Mouse (Mus musculus) CH12.LX (cell line): Measurements from ENCODE around the gene Stx16. TPM values are rescaled to one million over a fixed set of nuclear protein-coding genes. Genes with fewer than 3 reads are reported as not detected.

Experiments used
- DNase-seq: peaks from one replicate; pipeline ENCODE4 v3.0.0-alpha.2; 2013; ENCODE audit errors: extremely low read depth
- H3K27ac ChIP-seq: 2 replicates; pipeline ENCODE4 v1.5.1; 2012; ENCODE audit warnings: low read depth, mild to moderate bottlenecking, control low read depth, moderate library complexity; ENCODE audit not compliant: insufficient read depth
- H3K27me3 ChIP-seq: replicated peaks from 2 replicates; pipeline ENCODE3; 2012; ENCODE audit warnings: inconsistent platforms
- H3K36me3 ChIP-seq, 2 experiments: replicated peaks in 1 of 2; 2 replicates each; pipeline versions ENCODE3 to v1.6.1; 2012; ENCODE audit warnings: inconsistent platforms in 1 of 2, low read length in 1 of 2, mild to moderate bottlenecking in 1 of 2, mixed read lengths in 1 of 2, moderate library complexity in 1 of 2; ENCODE audit not compliant: control insufficient read depth in 1 of 2, insufficient read depth in 1 of 2
- H3K4me1 ChIP-seq, 2 experiments: 2 replicates each; pipeline ENCODE4 v1.6.1; 2012; ENCODE audit warnings: inconsistent platforms in 1 of 2, moderate library complexity in 1 of 2; ENCODE audit not compliant: insufficient read depth in 2 of 2, control insufficient read depth in 1 of 2
- H3K4me2 ChIP-seq: 2 replicates; pipeline ENCODE4 v1.6.1; 2012; ENCODE audit warnings: low read depth, mild to moderate bottlenecking, control low read depth; ENCODE audit not compliant: poor library complexity, insufficient read depth, severe bottlenecking
- H3K4me3 ChIP-seq, 3 experiments: fragments of 150-350 bp in 1 of 3; sonication (generic) in 1 of 3; replicated peaks in 1 of 3; 2 replicates each; pipeline versions ENCODE3 to v1.5.1; 2011 to 2012; ENCODE audit warnings: low read depth in 2 of 3, low read length in 2 of 3, mild to moderate bottlenecking in 2 of 3, moderate library complexity in 2 of 3, control low read depth in 1 of 3, improper control_type of control experiment in 1 of 3, inconsistent platforms in 1 of 3, mixed read lengths in 1 of 3; ENCODE audit not compliant: poor library complexity in 1 of 3
- H3K79me2 ChIP-seq: replicated peaks from 2 replicates; pipeline ENCODE4 v1.6.1; 2012; ENCODE audit warnings: mild to moderate bottlenecking, moderate library complexity; ENCODE audit not compliant: control insufficient read depth, poor library complexity, insufficient read depth, severe bottlenecking; ENCODE audit errors: extremely low read depth
- H3K9ac ChIP-seq: 2 replicates; pipeline ENCODE4 v1.6.1; 2012; ENCODE audit warnings: low read depth, mild to moderate bottlenecking, control low read depth, moderate library complexity; ENCODE audit not compliant: insufficient read depth
- H3K9me3 ChIP-seq: replicated peaks from 2 replicates; pipeline ENCODE3; 2012; ENCODE audit warnings: low read length, inconsistent platforms, mixed read lengths
- CHD1 ChIP-seq: IDR thresholded peaks from 2 replicates; pipeline ENCODE4 v1.6.1; 2012; ENCODE audit warnings: low read depth, low read length, improper control_type of control experiment, inconsistent platforms
- CTCF ChIP-seq, 2 experiments: IDR thresholded peaks in 1 of 2; conservative IDR thresholded peaks in 1 of 2; 2 replicates each; pipeline ENCODE4 v1.5.1; 2011 to 2012; ENCODE audit warnings: low read depth in 2 of 2, low read length in 2 of 2, improper control_type of control experiment in 1 of 2, inconsistent platforms in 1 of 2, mild to moderate bottlenecking in 1 of 2, moderate library complexity in 1 of 2
- E2F4 ChIP-seq: IDR thresholded peaks from 2 replicates; pipeline ENCODE4 v1.6.1; 2011; ENCODE audit warnings: low read depth, low read length, improper control_type of control experiment; ENCODE audit not compliant: insufficient replicate concordance
- ELF1 ChIP-seq: IDR thresholded peaks from 2 replicates; pipeline ENCODE4 v1.6.1; 2014; ENCODE audit warnings: low read depth, mild to moderate bottlenecking, inconsistent platforms, low read length, improper control_type of control experiment
- EP300 ChIP-seq: IDR thresholded peaks from 2 replicates; pipeline ENCODE4 v1.6.1; 2011; ENCODE audit warnings: low read length, improper control_type of control experiment
- HCFC1 ChIP-seq: IDR thresholded peaks from 2 replicates; pipeline ENCODE4 v1.6.1; 2012; ENCODE audit warnings: low read depth, mild to moderate bottlenecking, inconsistent platforms, low read length, improper control_type of control experiment
- IRF4 ChIP-seq: IDR thresholded peaks from 2 replicates; pipeline ENCODE4 v1.6.1; 2014; ENCODE audit warnings: low read depth, mild to moderate bottlenecking, inconsistent platforms, low read length, improper control_type of control experiment
- KAT2A ChIP-seq: IDR thresholded peaks from 2 replicates; pipeline ENCODE4 v1.6.1; 2012; ENCODE audit warnings: low read length, improper control_type of control experiment, inconsistent platforms; ENCODE audit not compliant: insufficient replicate concordance
- MAFK ChIP-seq: IDR thresholded peaks from 2 replicates; pipeline ENCODE4 v1.6.1; 2011; ENCODE audit warnings: low read length, improper control_type of control experiment; ENCODE audit not compliant: insufficient replicate concordance
- MAX ChIP-seq: IDR thresholded peaks from 2 replicates; pipeline ENCODE4 v1.6.1; 2011; ENCODE audit warnings: low read length, improper control_type of control experiment
- MXI1 ChIP-seq: IDR thresholded peaks from 2 replicates; pipeline ENCODE4 v1.6.1; 2011; ENCODE audit warnings: mild to moderate bottlenecking, low read depth, low read length, improper control_type of control experiment
- MYC ChIP-seq: IDR thresholded peaks from 2 replicates; pipeline ENCODE4 v1.6.1; 2011; ENCODE audit warnings: low read depth, mild to moderate bottlenecking, improper control_type of control experiment, low read length
- NRF1 ChIP-seq: IDR thresholded peaks from 2 replicates; pipeline ENCODE4 v1.6.1; 2014; ENCODE audit warnings: low read depth, mild to moderate bottlenecking, inconsistent platforms, low read length, improper control_type of control experiment, moderate library complexity
- POLR2A ChIP-seq: IDR thresholded peaks from 2 replicates; pipeline ENCODE4 v1.6.1; 2011; ENCODE audit warnings: low read depth, mild to moderate bottlenecking, improper control_type of control experiment, low read length
- POLR2AphosphoS2 ChIP-seq: IDR thresholded peaks from 2 replicates; pipeline ENCODE4 v1.6.1; 2011; ENCODE audit warnings: low read depth, low read length, improper control_type of control experiment
- RAD21 ChIP-seq: IDR thresholded peaks from 2 replicates; pipeline ENCODE4 v1.6.1; 2011; ENCODE audit warnings: low read depth, mild to moderate bottlenecking, low read length, improper control_type of control experiment, moderate library complexity
- SIN3A ChIP-seq: IDR thresholded peaks from 2 replicates; pipeline ENCODE4 v1.6.1; 2012; ENCODE audit warnings: low read length, improper control_type of control experiment, inconsistent platforms
- SMC3 ChIP-seq: IDR thresholded peaks from 2 replicates; pipeline ENCODE4 v1.6.1; 2011; ENCODE audit warnings: low read depth, low read length, improper control_type of control experiment
- TBP ChIP-seq: conservative IDR thresholded peaks from 2 replicates; pipeline ENCODE4 v1.6.1; 2011; ENCODE audit warnings: low read depth, low read length, improper control_type of control experiment
- USF1 ChIP-seq: IDR thresholded peaks from 2 replicates; pipeline ENCODE4 v1.6.1; 2014; ENCODE audit warnings: low read depth, mild to moderate bottlenecking, inconsistent platforms, low read length, improper control_type of control experiment
- ZC3H11A ChIP-seq: IDR thresholded peaks from 2 replicates; pipeline ENCODE4 v1.6.1; 2012; ENCODE audit warnings: low read depth, mild to moderate bottlenecking, inconsistent platforms, low read length, improper control_type of control experiment
- ZNF384 ChIP-seq: IDR thresholded peaks from 2 replicates; pipeline ENCODE4 v1.6.1; 2012; ENCODE audit warnings: low read depth, low read length, improper control_type of control experiment, inconsistent platforms
- dilution Hi-C: fragments of 300-500 bp; cut with MboI; formaldehyde crosslinking; loops from 2 replicates; pipeline ENCODE4 v1.14.3; 2020; ENCODE audit warnings: low sequenced_read_pairs; ENCODE audit not compliant: extremely low pct_unique_long_range_greater_than_20kb, extremely low pct_ligation_motif_present
- in situ Hi-C: fragments of 300-500 bp; cut with MboI; formaldehyde crosslinking; loops from 3 replicates; pipeline ENCODE4 v1.14.3; 2019; ENCODE audit warnings: low sequenced_read_pairs, low pct_ligation_motif_present, low pct_unique_long_range_greater_than_20kb, mixed read lengths
- polyA plus RNA-seq: library from polyadenylated mRNA; unstranded; fragments of >175 nt; gene quantifications from 2 replicates; pipeline ENCODE4 v1.2.1, GENCODE M21; 2012; ENCODE audit warnings: low read depth; ENCODE audit not compliant: insufficient read length
- total RNA-seq, 2 experiments: library from RNA; depleted of rRNA; stranded (reverse); fragments of 300-350 nt in 1 of 2; fragments of >200 nt in 1 of 2; gene quantifications; 2 replicates each; pipeline ENCODE4 v1.2.3; 2012 to 2014

Gene Stx16
- total and polyA plus RNA-seq, 3 experiments: 18.8 to 33.2 (median 22.5) TPM

DNA sequence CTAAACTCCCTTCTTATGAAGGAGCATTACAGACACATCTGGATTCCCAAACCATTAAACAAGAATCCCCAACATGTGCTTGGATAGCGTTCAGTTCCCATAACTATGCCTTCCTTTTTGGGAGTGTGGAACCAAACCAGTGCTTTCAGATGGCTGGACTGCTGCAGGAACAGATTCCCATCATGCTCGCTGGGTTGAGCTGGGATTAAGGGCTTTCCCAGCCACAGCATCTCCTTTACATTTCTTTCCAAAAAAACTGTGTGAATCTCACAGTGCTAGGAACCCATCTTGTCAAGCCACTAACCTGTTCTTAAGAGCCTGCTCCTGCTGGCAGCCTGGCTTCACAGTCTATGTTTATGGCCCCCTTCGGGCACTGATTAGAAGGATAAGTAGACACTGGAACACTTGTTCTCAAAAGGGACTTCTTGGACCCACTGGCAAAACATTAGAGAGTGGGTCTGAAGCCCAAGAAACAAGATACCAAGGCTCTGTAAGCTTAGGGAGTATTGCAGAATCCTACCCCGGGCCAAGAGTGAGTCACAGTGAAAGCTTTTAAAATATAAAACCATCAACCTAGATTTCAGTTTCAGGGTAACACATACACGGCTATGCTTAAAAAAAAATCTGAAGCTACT, 2.8 kb upstream of the Stx16 start:
- dilution Hi-C loops (no loop called here), in situ Hi-C loops (no loop called here)
- peaks cover 63% of the 10 kb centered on the region for H3K27me3 ChIP-seq
- H3K9ac ChIP-seq: no peak overlapping the region
- H3K79me2 ChIP-seq: peaks cover 10% of the 10 kb centered on the region
- no peaks in the 10 kb centered on the region for H3K36me3 ChIP-seq
- no peak for DNase-seq
- no peak overlapping the region for H3K4me3 ChIP-seq
- no peaks in the 10 kb centered on the region for H3K9me3 ChIP-seq
- no peak overlapping the region for H3K4me2 ChIP-seq
- TF ChIP-seq ELF1 (no peak), CTCF (conservative IDR thresholded peaks at IDR 0.05 in 1 of 2, IDR thresholded peaks at IDR 0.05 in 1 of 2; ENCODE audit: low read depth in 2 of 2, low read length in 2 of 2) (no peak), KAT2A (no peak), NRF1 (no peak)
- peaks cover 4 to 10% of the 10 kb centered on the region in 2 experiments; a peak in 3 of 4 replicates for H3K4me1 ChIP-seq
- H3K27ac ChIP-seq: no peak overlapping the region

DNA sequence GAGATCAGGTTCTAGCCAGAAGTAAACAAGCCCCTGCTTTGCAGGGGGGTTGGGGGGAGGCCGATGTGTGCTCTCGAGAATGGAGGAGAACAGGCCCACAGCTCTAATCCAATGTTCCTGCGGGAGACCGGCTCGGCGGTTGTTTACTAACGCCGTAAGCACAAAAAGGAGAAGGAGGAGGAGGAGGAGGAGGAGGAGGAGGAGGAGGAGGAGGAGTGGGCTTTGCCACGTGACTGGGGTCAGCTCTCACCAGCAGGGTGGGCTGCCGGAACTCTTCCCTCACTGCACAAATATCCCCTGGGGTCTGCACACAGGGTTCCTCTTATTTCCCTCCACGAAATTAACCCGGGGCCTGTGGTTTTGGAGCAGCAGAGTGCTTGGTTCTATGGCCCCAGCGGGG, 1.5 kb upstream of the Stx16 start:
- dilution Hi-C loops: no loop called here
- H3K27me3 ChIP-seq: peaks cover 50% of the 10 kb centered on the region
- H3K4me1 ChIP-seq: peaks cover 2 to 5% of the 10 kb centered on the region in 2 experiments; a peak in 2 of 4 replicates
- H3K9me3 ChIP-seq: no peaks in the 10 kb centered on the region
- H3K36me3 ChIP-seq: no peaks in the 10 kb centered on the region
- DNase-seq: no peak
- no peak overlapping the region for H3K9ac ChIP-seq
- no peak overlapping the region for H3K4me2 ChIP-seq
- H3K4me3 ChIP-seq: no peak overlapping the region
- H3K79me2 ChIP-seq: peaks cover 11% of the 10 kb centered on the region
- H3K27ac ChIP-seq: no peak overlapping the region
- in situ Hi-C loops: no loop called here
- no peak for TF ChIP-seq POLR2A
- TF ChIP-seq MAX: no peak
- no peak for TF ChIP-seq E2F4
- TF ChIP-seq EP300: no peak
- no peak for TF ChIP-seq NRF1
- no peak for TF ChIP-seq RAD21
- no peak for TF ChIP-seq CHD1
- no peak for TF ChIP-seq MYC
- TF ChIP-seq ZNF384: no peak
- no peak for TF ChIP-seq POLR2AphosphoS2
- TF ChIP-seq TBP: no peak
- TF ChIP-seq HCFC1: no peak
- TF ChIP-seq SMC3: no peak
- no peak for TF ChIP-seq MAFK
- TF ChIP-seq MXI1: no peak
- no peak for TF ChIP-seq IRF4
- no peak for TF ChIP-seq ZC3H11A
- TF ChIP-seq USF1: no peak
- no peak for TF ChIP-seq SIN3A
